Mouse (Mus musculus) hematopoietic stem cell, adult 5-6 weeks (primary cell): ENCODE measurements around the gene Dapp1. TPM values are rescaled to one million over a fixed set of nuclear protein-coding genes. Genes with fewer than 3 reads are reported as not detected.

ENCODE experiments used
- ATAC-seq, 2 experiments: fragments of 125-278 bp in 1 of 2; replicated peaks in 1 of 2; 2 replicates each; pipeline ENCODE4 v1.8.0; 2016 to 2017; ENCODE audit warnings: inconsistent platforms in 2 of 2, mild to moderate bottlenecking in 2 of 2, moderate number of reproducible peaks in 2 of 2, low read depth in 1 of 2, moderate TSS enrichment in 1 of 2; ENCODE audit not compliant: low FRiP score in 2 of 2, poor library complexity in 2 of 2, severe bottlenecking in 2 of 2, insufficient read depth in 1 of 2, low TSS enrichment in 1 of 2
- total RNA-seq: library from RNA; stranded (forward); fragments of 172-1452, 232-1000 nt; gene quantifications from 2 replicates; pipeline ENCODE4 v1.2.3, GENCODE M21; 2017

Gene Dapp1
- total RNA-seq = 442 and 504 TPM in 2 replicates

- ATAC-seq = peak; percentile 97
Measured at GRCm38 (mm10) chr3:137981382-137981750, at the start of gene Dapp1. TSS of gene Dapp1 (minus strand) at chr3:137981545.

DNA sequence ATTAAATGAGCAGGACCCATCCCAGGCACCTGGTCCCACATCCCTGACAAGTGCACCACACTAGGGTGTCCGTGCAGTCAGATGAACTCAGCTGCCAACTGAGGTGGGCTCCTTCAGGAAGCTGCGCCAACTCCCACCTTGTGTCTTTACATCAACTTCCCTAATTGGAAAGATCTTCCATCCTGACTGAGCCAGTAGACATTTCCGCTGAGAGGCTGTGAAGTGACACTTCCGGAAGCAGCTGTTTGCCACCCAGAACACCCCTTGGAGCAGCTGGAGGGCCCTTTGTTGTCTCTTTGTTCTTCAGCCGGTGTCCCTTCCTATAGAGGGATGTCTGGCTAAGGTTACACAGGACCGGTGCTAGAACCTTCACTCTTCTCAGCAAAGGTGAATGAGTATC is 49.2 kb upstream of the Dapp1 start:
- ATAC-seq = no peak

GRCm38 (mm10) chr3:138029351-138029750 is 48.0 kb upstream of the Dapp1 start:
- ATAC-seq = peak; percentile 58 to 61; a peak in 3 of 4 replicates

DNA sequence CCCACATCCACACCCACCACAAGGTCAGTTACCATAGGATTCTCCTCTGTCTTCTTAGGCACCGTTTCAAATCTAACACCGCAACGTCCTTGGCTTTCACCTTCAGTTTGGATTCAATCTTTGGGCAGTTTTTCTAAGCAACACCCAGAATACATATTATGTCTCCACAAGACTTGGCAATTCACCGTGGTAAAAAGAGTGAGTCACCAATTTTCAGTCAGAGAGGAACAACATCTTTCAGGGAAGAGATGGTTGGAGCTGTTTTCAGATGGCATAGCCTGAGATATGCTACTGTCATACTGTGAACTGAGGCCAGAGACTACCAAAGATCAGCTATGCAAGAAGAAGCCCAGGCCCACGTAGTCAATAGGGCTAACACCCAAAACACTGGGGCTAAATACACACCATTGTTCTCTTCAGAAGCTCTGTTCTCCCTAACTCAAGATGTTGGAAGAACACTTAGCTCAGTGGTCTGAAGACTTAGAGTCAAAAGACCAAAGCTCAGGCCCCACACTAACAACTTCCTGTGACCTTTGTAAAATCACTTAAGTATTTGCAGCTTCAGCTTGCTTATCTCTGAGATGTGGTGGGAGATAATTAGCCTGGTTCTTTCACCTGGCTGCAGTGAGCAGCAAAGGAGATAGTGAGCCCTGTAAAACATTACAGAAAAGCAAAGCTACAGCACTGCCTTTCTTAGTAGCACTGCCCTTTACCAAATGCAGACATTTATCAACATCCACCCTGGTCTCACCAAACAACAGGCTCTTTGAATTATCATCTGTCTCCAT is 46.4 kb upstream of the Dapp1 start:
- no peak for ATAC-seq

GRCm38 (mm10) chr3:138026286-138026685 is 44.9 kb upstream of the Dapp1 start:
- ATAC-seq = peak in 1 of 2 experiments; percentile 53; a peak in 1 of 4 replicates

GRCm38 (mm10) chr3:138022651-138023050 is 41.3 kb upstream of the Dapp1 start:
- ATAC-seq = no peak

DNA sequence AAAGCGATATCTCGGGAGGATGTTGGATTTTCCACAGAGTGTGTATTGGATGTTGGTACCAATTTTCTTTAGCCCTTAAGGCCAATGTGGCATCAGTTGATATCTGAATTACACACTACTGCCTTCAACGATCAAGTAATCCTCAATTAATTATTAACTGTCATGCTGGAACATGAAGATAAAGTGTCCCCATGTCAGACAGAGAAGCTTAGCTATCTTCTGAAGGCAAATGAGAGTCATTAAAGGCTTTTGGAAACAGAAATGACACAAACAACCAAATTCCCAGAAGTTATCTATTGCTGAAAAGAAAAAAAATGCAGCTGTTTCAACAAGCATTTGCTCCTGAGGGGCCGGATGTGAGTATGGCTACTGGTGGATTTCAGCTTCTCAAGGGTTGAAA is 40.7 kb upstream of the Dapp1 start:
- no peak for ATAC-seq

- ATAC-seq = no peak
Measured at GRCm38 (mm10) chr3:138016810-138017209, 35.5 kb upstream of the Dapp1 start.

DNA sequence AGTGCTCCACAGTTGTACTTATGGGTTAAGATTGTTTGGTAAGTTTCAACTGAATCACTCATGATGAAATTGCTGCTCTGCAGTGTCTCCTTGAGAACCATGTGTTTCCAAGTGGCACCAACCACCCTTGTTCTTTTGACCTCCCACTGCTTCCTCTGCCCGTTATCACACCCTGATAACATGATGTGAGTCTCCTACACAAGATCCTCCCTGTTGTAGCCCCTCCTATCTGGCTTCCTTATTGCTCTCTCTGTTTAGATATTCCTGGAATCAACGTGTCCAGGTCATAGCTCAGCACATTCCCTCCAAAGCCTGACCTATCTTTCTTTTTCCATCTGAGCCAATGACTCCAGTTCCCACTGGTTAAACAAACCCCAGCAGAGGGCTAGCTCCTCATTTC is 33.4 kb upstream of the Dapp1 start:
- no peak for ATAC-seq

DNA sequence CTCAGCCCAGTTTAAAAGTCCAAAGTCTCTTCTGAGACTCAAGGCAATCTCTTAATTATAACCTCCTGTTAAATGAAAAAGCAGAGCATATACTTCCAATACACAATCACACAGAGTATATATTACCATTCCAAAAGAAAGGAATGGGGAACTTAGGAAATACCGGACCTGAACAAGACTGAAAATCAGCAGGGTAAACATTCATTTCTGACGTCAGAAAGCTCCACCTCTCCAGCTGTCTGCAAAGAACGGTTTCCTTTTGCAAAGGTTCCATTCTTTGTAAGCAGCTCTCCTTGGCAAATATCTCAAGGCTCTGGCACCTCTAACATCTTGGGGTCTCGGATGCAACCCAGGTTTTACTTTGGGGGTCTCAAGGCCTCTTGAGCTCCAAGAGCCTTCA is 31.0 kb upstream of the Dapp1 start:
- ATAC-seq = no peak

DNA sequence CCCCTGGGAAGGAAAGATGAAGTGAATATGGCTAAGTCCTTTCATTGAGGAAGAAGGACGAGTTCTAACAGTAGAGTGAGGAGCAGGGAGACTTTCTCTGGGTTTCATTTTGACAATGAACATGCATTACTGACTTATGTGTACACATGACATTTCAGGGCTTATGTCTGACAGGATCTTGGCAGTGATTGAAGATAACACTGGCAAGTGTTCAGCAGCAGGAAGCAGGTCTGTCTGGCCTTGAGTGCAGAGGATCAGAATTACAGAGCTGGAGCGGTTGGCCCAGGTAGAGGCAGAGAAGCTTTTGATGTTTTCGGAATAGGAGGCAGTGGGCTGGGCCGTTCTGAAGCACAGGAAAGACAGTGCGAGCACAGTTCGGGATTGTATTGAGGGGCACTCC is 26.8 kb upstream of the Dapp1 start:
- peak in 1 of 2 experiments; percentile 39; a peak in 1 of 4 replicates for ATAC-seq

- ATAC-seq = no peak
Measured at GRCm38 (mm10) chr3:138006896-138007295, 25.6 kb upstream of the Dapp1 start.

- ATAC-seq = no peak
Measured at GRCm38 (mm10) chr3:138003264-138003663, 21.9 kb upstream of the Dapp1 start.

GRCm38 (mm10) chr3:138002545-138002944 is 21.2 kb upstream of the Dapp1 start:
- ATAC-seq = no peak

- peak in 1 of 2 experiments; percentile 43; a peak in 1 of 4 replicates for ATAC-seq
Measured at GRCm38 (mm10) chr3:138001865-138002264, 20.5 kb upstream of the Dapp1 start.

GRCm38 (mm10) chr3:138000724-138001069 is 19.4 kb upstream of the Dapp1 start:
- 0 out of 4 replicates have a peak, but pooled peaks of 1 of the 2 experiments have one; percentile 22 for ATAC-seq

- ATAC-seq = no peak
Measured at GRCm38 (mm10) chr3:138000062-138000723, 18.8 kb upstream of the Dapp1 start.

GRCm38 (mm10) chr3:137999224-137999790 is 18.0 kb upstream of the Dapp1 start:
- ATAC-seq = no peak
